Mouse (Mus musculus) G1E (cell line): ENCODE measurements at regions not wholly inside any gene's neighbourhood (a gene's known extent, or its start where the extent isn't known, plus 50 kb on each side); places are given as distances from the start of the nearest gene placed in this dataset.

Source experiments
- CTCF ChIP-seq: IDR thresholded peaks from 2 replicates; pipeline ENCODE4 v1.5.1; 2012; ENCODE audit warnings: low read depth, low read length, inconsistent platforms, mixed read lengths
- TAL1 ChIP-seq: conservative IDR thresholded peaks from 2 replicates; pipeline ENCODE4 v1.6.1; 2012; ENCODE audit warnings: low read depth, low read length, inconsistent platforms, mixed read lengths

DNA sequence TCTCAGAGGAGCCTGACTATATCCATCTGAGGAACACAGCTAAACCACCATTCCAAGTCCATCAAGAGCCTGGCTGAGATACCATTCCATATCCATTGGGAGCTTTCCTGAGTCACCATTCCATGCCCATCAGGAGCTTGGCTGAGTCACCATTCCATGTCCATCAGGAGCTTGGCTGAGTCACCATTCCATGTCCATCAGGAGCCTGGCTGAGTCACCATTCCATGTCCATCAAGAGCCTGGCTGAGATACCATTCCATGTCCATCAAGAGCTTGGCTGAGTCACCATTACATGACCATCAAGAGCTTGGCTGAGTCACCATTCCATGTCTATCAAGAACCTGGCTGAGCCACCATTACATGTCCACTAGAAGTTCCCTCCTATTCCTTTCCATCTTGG, 288.7 kb upstream of the N4bp1 start:
- TF ChIP-seq CTCF (no peak), TAL1 (no peak)
